Mouse (Mus musculus) retina, adult 2 months (tissue): ENCODE data around the gene Amfr.

Source experiments
- DNase-seq: peaks from one replicate; pipeline ENCODE4 v3.0.0-alpha.2; 2012; ENCODE audit warnings: low read depth, low spot score

The Amfr gene

GRCm38 (mm10) chr8:93981679-93982215 lies 30.9 kb downstream of the Amfr start:
- no peak for DNase-seq

- no peak for DNase-seq
Measured at GRCm38 (mm10) chr8:93980141-93980540, 32.5 kb downstream of the Amfr start.

GRCm38 (mm10) chr8:93976446-93977211 lies 36.0 kb downstream of the Amfr start:
- no peak for DNase-seq

- DNase-seq, result no peak
Measured at GRCm38 (mm10) chr8:93975358-93975757, 37.3 kb downstream of the Amfr start.

- no peak for DNase-seq
Measured at GRCm38 (mm10) chr8:93974602-93975186, 37.9 kb downstream of the Amfr start.

GRCm38 (mm10) chr8:93973831-93974375 lies 38.7 kb downstream of the Amfr start:
- no peak for DNase-seq

- DNase-seq, result no peak
Measured at GRCm38 (mm10) chr8:93972971-93973734, 39.5 kb downstream of the Amfr start.

- no peak for DNase-seq
Measured at GRCm38 (mm10) chr8:93972211-93972610, 40.4 kb downstream of the Amfr start.

GRCm38 (mm10) chr8:93971451-93971850 lies 41.2 kb downstream of the Amfr start:
- no peak for DNase-seq

GRCm38 (mm10) chr8:93969626-93970340 lies 42.9 kb downstream of the Amfr start:
- DNase-seq, result no peak

GRCm38 (mm10) chr8:93968293-93968692 lies 44.3 kb downstream of the Amfr start:
- DNase-seq, result no peak

- no peak for DNase-seq
Measured at GRCm38 (mm10) chr8:93960909-93961308, 51.7 kb downstream of the Amfr start.

GRCm38 (mm10) chr8:93958402-93958801 lies 54.2 kb downstream of the Amfr start:
- DNase-seq, result no peak

GRCm38 (mm10) chr8:93952511-93952910 lies 60.1 kb downstream of the Amfr start:
- DNase-seq, result no peak

GRCm38 (mm10) chr8:93950133-93950532 lies 62.5 kb downstream of the Amfr start:
- DNase-seq, result no peak

- DNase-seq, result no peak
Measured at GRCm38 (mm10) chr8:93946397-93946796, 66.2 kb downstream of the Amfr start.

- DNase-seq, result no peak
Measured at GRCm38 (mm10) chr8:93945781-93946180, 66.9 kb downstream of the Amfr start.

- no peak for DNase-seq
Measured at GRCm38 (mm10) chr8:93941636-93942054, 71.0 kb downstream of the Amfr start.

- no peak for DNase-seq
Measured at GRCm38 (mm10) chr8:93940542-93941423, 71.9 kb downstream of the Amfr start.

GRCm38 (mm10) chr8:93938193-93938592 lies 74.4 kb downstream of the Amfr start:
- DNase-seq, result no peak
